Mouse (Mus musculus) megakaryocyte progenitor cell, adult 5-6 weeks (primary cell): ENCODE measurements around the gene Zfp981. TPM values are rescaled to one million over a fixed set of nuclear protein-coding genes. Genes with fewer than 3 reads are reported as not detected.
"Not testable (repeated sequence)": the region's sequence is repeated elsewhere in the genome, so short reads cannot be mapped to it uniquely, and the experiment has no call there.

ENCODE experiments used
- ATAC-seq: replicated peaks from 2 replicates; pipeline ENCODE4 v1.8.0; 2016; ENCODE audit warnings: mild to moderate bottlenecking, moderate TSS enrichment, inconsistent platforms; ENCODE audit not compliant: poor library complexity
- total RNA-seq, 2 experiments: library from RNA; stranded (forward) in 1 of 2; stranded (reverse) in 1 of 2; fragments of 157-497, 149-512 nt in 1 of 2; fragments of 200-1000 nt in 1 of 2; gene quantifications; 2 replicates each; pipeline versions ENCODE4 v1.2.3 to v1.2.4; 2015 to 2017

Gene Zfp981
- total RNA-seq, 2 experiments from 2014 or later = 0.10 TPM; not detected in 1

DNA sequence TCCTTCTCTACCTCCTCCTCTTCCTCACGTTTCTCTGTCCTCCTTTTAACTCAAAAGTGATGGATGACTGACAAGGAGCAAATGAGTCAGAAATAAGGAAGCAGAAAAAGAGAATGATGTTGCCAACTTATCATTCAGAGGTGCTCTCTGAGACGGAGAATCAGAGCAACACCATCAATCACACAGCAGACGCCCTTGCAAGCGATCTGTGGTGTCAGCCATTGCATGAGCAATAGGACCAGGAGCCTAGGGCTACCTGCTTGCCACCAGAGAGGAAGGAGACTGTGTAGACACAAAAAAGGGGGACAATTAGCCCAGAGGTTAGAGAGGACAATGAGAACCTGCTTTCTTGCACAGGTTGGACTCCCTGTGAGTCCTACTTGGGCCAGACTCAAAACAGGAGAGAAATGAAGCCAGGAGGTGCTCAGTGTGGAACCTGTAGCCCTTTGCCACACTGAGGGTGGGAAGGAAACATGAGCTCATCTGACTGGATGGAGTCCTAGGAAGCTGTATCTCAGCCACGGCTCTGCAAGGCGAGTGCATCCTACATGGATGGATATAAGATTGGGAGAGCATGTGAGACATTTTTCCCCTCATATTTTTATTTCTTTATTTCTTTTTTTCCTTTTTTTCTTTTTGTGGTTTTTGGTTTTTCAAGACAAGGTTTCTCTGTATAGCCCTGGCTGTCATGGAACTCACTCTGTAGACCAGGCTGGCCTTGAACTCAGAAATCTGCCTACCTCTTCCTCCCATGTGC, 16.5 kb upstream of the Zfp981 start:
- not testable (repeated sequence) for ATAC-seq

- ATAC-seq = not testable (repeated sequence)
Observed at GRCm38 (mm10) chr4:146486753-146487152, 15.1 kb upstream of the Zfp981 start.

GRCm38 (mm10) chr4:146489196-146489595, 12.6 kb upstream of the Zfp981 start:
- not testable (repeated sequence) for ATAC-seq

DNA sequence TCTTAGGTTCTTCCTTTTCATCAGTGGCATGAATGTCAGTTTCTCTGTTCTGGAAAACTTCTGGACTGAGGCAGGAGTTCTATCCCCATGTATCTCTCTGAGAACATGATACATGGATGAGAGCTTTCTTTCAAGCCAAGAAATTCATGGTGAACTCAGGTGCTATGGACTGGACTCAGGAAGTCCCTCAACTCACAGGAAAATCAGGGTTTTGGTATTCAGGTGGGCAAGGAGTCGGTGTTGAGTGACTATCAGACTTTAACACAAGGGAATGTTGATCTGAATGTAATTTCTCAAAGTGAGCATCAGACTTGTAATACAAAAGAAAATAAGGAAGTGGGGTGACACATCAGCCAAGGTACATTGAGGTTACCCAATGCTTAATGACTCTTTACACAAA, 9.8 kb upstream of the Zfp981 start:
- not testable (repeated sequence) for ATAC-seq

DNA sequence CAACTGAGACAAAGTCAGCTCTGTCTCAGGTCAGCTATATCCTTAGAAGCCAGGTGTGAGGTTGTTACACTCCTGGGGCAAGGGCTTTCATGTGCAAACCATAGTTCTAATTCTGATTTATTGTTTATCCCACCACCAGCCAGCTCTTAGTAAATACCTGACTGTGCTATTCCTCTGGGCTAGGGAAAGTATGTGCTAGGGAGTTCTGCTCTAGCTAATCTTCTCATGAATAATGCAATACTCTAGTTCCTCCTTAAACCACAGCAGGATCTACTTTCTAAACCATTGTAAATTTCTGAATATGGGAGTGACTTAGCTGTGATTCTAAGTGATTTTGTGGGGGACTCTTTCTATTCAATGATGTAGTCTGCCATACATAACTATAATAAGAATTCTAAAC, 9.4 kb upstream of the Zfp981 start:
- no peak for ATAC-seq

DNA sequence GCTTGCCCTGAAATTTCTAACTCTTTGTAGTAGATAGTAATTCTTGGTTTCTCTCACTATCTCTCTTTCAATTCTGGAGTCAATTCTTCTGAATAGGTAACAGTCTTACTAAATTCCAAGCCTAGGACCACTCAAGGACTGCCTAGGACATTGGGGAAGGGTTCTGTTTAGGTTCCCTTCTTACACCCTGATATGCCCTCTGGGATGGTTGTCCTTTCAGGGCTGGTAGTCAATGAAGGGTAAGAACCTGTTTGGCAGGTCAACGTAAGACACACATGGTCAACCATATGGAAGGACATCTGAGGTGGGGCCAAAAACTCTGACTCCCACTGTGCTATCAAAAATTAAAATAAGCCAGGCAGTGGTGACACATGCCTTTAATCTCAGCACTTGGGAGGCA, 9.0 kb upstream of the Zfp981 start:
- ATAC-seq = no peak

DNA sequence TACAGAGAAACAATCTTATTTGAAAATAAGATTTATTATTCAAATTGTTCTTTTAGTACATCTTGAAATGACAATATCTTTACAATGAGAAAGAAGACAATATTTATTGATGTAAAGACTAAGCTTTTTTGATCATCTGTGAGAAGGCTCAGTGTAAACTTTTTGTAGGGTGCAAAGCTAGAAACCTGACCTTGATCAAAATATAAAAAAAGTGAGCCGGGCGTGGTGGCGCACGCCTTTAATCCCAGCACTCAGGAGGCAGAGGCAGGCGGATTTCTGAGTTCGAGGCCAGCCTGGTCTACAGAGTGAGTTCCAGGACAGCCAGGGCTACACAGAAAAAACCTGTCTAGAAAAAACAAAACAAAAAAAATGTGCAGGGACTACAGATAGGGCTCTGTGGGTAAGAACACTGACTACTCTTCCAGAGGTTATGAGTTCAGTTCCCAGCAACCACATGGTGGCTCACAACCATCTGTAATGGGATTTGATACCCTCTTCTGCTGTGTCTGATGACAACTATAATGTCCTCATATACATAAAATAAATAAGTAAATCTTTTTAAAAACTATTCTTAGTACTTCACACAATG, 8.4 kb upstream of the Zfp981 start:
- not testable (repeated sequence) for ATAC-seq

DNA sequence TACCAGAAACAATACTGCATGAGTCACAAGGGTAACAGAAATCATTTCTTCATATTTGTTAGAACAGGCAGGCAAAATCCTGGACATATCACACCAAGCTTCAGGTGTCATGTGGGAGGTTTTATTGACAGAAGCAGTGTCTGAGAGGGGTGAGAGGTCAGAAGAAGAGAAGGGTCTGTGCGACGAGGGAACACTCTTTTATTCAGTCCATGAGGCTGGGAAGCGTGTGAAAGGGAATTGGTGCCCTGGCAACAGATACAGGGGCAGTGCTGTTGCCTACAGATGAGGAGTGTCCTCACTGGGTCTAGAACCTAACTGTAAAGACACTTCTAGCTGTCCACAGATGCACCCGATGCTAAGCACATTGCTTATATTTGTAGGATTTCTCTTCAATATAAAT, 6.8 kb upstream of the Zfp981 start:
- ATAC-seq = 0 out of 2 replicates have a peak, but pooled peaks have one; percentile 11

DNA sequence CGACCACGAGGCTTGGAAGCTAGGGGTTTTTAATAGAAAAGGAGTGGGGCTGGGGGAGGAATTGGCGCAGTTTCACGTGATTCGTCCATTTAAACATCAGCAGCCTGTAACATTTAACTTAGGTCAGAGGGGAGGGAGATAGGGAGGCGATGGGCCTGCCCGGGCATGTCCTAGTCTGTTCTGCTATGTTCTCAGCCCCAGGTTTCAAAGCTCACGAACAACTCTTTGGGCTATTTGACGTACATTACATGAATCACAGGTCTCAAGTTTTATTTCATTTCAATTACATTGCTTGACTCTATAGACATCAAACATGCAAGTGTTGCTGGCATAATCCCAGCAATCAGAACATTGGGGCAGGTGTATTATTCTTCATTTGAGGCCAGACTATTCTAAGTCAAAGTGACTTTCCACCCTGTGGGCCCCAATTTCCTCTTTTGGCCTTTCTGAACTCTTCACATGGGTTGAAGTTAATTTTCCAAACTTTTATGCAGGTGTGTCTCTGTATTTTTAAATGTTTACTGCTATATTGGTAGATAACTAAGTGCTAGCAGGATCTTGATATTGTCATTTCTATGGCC, 4.0 kb upstream of the Zfp981 start:
- not testable (repeated sequence) for ATAC-seq

DNA sequence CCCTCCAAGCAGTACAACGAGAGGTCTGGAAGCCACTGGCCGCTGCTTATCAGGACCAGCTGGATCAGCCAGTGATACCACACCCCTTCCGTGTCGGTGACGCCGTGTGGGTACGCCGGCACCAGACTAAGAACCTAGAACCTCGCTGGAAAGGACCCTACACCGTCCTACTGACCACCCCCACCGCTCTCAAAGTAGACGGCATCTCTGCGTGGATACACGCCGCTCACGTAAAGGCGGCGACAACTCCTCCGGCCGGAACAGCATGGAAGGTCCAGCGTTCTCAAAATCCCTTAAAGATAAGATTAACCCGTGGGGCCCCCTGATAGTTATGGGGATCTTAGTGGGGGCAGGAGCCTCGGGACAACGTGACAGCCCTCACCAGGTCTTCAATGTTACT, 7.2 kb downstream of the Zfp981 start:
- not testable (repeated sequence) for ATAC-seq

DNA sequence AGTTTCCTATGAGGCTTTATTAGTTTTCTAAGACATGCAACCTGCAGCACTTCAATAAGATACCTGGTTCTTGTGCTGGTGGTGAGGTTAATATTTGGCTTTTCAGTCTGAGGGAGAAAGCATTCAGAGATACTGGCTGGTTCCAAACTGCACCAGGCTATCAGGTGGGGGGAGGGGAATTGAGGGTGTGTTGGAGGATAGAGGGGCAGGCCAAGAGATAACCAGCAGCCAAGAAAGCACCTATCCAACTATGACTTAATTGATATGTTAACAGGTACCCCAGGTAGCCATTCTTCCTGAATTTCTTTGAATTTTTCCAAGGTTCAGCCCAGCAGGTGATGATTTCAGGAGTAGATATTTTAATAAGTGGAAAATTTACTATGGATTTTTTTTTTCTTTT, 10.0 kb downstream of the Zfp981 start:
- ATAC-seq = not testable (repeated sequence)

DNA sequence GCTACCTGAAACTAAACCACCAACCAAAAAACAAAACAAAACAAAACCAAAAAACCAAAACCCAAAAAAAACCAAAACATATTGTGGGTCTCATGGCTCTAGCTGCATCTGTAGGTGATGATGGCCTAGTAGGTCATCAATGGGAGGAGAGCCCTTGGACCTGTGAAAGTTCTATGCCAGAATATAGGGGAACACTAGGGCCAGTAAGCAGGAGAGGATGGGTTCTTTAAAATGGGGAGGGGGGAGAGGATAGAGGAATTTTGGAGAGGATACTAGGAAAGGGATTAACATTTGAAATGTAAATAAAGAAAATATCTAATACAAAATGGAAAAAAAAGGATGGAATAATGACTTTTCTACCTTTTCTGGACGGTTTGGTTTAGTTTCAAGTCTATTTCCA, 14.6 kb downstream of the Zfp981 start:
- no peak for ATAC-seq

GRCm38 (mm10) chr4:146517150-146517549, 15.3 kb downstream of the Zfp981 start:
- ATAC-seq = not testable (repeated sequence)

DNA sequence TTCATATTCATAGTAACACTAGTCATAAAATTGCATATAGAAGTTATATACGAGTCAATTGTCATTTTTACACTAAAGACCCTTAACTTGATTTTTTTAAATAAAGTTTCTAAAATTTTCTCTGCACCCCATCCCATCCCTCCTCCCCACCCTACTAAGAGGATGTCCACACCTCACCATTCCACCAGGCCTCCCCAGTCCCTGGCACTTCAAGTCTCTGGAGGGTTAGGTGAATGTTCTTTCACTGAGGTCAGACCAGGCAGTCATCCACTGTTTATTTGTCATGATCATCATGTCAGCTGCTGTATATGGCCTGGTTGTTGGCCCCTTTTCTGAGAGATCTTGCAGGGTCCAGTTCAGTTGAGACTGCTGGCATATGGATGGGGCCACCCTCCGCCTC, 18.9 kb downstream of the Zfp981 start:
- ATAC-seq = no peak

- ATAC-seq = no peak
Observed at GRCm38 (mm10) chr4:146534574-146534973, 32.7 kb downstream of the Zfp981 start.

GRCm38 (mm10) chr4:146535883-146536282, 34.1 kb downstream of the Zfp981 start:
- ATAC-seq = no peak

DNA sequence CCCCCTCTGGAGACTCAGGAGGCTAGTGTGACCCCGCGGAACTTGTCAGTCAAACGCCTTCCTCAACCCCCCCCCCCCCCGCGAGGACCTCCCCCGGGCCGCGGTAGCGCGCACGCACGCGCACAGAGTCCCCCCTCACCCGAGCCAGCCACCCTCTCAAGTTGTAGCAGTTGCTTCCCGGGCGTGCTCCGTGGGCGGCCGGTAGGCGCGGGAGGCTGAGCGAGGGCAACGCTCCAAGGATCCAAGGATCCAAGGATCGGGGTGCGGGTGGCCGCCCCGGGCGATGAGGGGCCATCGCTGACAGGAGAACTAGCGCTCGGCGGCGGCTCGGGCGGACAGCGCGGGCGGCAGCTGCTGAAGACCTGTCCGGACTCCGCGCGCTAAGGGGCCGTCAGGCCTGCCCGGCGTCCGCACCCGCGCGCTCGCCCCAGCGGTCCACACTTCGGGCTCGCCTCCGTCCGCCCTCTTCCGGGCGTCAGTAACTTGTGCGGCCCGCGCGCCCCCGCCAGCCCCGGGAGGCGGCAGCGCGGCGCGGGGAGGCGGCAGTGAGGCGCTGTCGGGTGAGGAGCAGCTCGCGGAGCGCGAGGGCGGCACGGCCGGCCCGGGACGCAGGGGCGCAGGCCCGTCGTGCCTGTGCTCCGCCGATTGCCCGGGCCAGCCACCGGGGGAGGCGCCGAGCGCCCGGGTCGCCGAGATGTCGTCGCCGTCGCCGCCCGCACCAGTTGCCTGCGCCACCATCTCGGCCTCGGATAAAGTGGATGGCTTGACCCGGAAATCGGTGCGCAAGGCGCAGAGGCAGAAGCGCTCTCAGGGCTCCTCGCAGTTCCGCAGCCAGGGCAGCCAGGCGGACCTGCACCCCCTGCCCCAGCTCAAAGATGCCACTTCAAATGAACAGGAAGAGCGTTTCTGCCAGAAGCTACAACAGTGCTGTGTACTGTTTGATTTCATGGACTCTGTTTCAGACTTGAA, 78.4 kb downstream of the Zfp981 start:
- peak; percentile 71 for ATAC-seq
